Mouse (Mus musculus) liver, embryonic 14.5 days (tissue): Measurements from ENCODE around the gene Med23.

Source experiments
- CTCF ChIP-seq: IDR thresholded peaks from 2 replicates; pipeline ENCODE4 v1.5.1; 2016; ENCODE audit warnings: antibody characterized with exemption, low read depth, control low read depth
- EP300 ChIP-seq: IDR thresholded peaks from 2 replicates; pipeline ENCODE4 v1.6.1; 2016; ENCODE audit warnings: antibody characterized with exemption, low read depth

- TF ChIP-seq EP300 (no peak), CTCF (no peak)
Measured at GRCm38 (mm10) chr10:24841998-24842397, 27.8 kb upstream of the Med23 start.
